In the genomic region with DNA sequence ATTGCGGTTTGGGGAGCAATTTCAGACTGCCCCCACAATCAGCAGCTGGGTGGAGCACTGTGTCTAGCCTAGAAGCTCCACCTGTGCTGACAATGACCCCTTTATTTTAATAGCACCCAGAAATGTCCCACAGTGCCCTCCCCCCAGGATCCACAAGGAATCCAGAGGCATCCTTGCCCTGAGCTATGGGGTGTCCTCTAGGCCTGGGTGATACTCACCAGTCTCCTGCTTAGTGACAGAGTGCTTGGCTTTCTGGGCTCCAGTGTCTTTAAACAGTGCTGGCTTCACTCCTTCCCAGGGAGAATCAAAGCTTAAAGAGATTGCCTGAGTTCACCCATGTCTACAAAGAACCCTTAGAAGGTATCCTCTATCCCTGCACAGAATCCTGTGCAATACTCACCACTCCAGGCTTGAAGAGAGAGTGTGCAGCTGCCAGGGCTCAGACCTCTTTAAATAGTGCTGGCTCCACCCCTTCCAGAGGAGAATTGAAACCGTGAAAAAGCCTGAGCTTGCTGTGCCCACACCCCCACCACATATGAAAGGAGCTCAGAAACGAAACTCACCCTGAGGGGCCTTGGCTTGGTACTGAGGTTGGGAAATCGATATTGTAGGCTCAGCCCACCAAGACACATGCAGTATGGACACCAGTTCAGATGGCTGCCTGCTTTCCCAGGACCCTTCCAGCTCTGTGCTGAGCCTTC, we compare ENCODE assay signal across 8 mouse cellular contexts. TPM values are rescaled to one million over a fixed set of nuclear protein-coding genes. Genes with fewer than 3 reads are reported as not detected.
DNase-seq lines count a peak whose midpoint lies in the region; ATAC-seq lines count a peak whose summit lies in the region.

A gene (minus strand): TSS at position 427 of the 701 bp plus-strand sequence.

- no peaks in the 10 kb centered on the region for H3K9me3 ChIP-seq in embryonic facial prominence, embryonic 12.5 days
- no peaks in the 10 kb centered on the region for H3K9me3 ChIP-seq in lung, embryonic 16.5 days (ENCODE audit: control insufficient read depth, low read length)

- peaks cover 8% of the 10 kb centered on the region; the same call in 1 of the 2 replicates for H3K4me1 ChIP-seq in embryonic facial prominence, embryonic 12.5 days
- 0 out of 2 replicates have a peak, but pooled peaks cover 2% of the 10 kb centered on the region for H3K4me1 ChIP-seq in lung, embryonic 16.5 days (replicated peaks; ENCODE audit: control insufficient read depth, insufficient read depth, low read length)

- H3K27me3 ChIP-seq in embryonic facial prominence, embryonic 12.5 days: no peaks in the 10 kb centered on the region
- H3K27me3 ChIP-seq in lung, embryonic 16.5 days (ENCODE audit: control insufficient read depth, insufficient read depth, low read depth, low read length): no peaks in the 10 kb centered on the region

- H3K36me3 ChIP-seq in embryonic facial prominence, embryonic 12.5 days: no peaks in the 10 kb centered on the region
- H3K36me3 ChIP-seq in lung, embryonic 16.5 days (ENCODE audit: control insufficient read depth, insufficient read depth, low read length): no peaks in the 10 kb centered on the region

- no peak within 1 kb of the TSS for H3K4me3 ChIP-seq in embryonic facial prominence, embryonic 12.5 days
- H3K4me3 ChIP-seq in lung, embryonic 16.5 days (ENCODE audit: low read length): no peak within 1 kb of the TSS

- no peak for DNase-seq in frontal cortex, postnatal 14 days (ENCODE audit: low spot score in 2 of 2)
- DNase-seq in 416B (ENCODE audit: low read depth): peak; percentile 62
- DNase-seq in left cerebral cortex, postnatal 25 days (ENCODE audit: low spot score in 2 of 2): no peak
- no peak for DNase-seq in adrenal gland, postnatal 25 days
- DNase-seq in adrenal gland, postnatal 14 days: no peak

- no peak within 1 kb of the TSS for H3K9ac ChIP-seq in embryonic facial prominence, embryonic 12.5 days
- H3K9ac ChIP-seq in lung, embryonic 16.5 days (ENCODE audit: low read length): no peak within 1 kb of the TSS

- H3K4me2 ChIP-seq in embryonic facial prominence, embryonic 12.5 days (replicated peaks): no peak within 1 kb of the TSS
- no peak within 1 kb of the TSS for H3K4me2 ChIP-seq in lung, embryonic 16.5 days (ENCODE audit: low read depth, low read length)

- WGBS in embryonic facial prominence, embryonic 12.5 days: 20% methylated on average over 4 of the region's 4 CpGs
- WGBS in lung, embryonic 16.5 days: 28% methylated on average over 4 of the region's 4 CpGs

- peak; percentile 72 for ATAC-seq in frontal cortex, adult (ENCODE audit: low TSS enrichment)
- ATAC-seq in embryonic facial prominence, embryonic 12.5 days (ENCODE audit: insufficient number of reproducible peaks, insufficient read depth, low FRiP score, low TSS enrichment): peak; percentile 69; the same call in 1 of the 2 replicates
- ATAC-seq in lung, embryonic 16.5 days (ENCODE audit: low read depth): peak; percentile 57

- intact Hi-C loops in left cerebral cortex, postnatal 25 days (cut with DNase I): no loop called here

- H3K27ac ChIP-seq in embryonic facial prominence, embryonic 12.5 days: no peak within 1 kb of the TSS
- H3K27ac ChIP-seq in lung, embryonic 16.5 days (ENCODE audit: low read length): no peak within 1 kb of the TSS

RNA-seq across cellular contexts. Expression of the gene that starts here (rescaled TPM):
- polyA plus RNA-seq in embryonic facial prominence, embryonic 12.5 days (2016; fragmentation: Nextera tagmentation; extraction: Ambion mirVana): 0.37 and 0.43 TPM in 2 replicates
- polyA plus RNA-seq in lung, embryonic 16.5 days (2015; fragmentation: Nextera tagmentation; extraction: Ambion mirVana): 0.33 and 0.45 TPM in 2 replicates
- total RNA-seq in left cerebral cortex, postnatal 25 days (2021): 1 to 10 TPM in 1 of 2 experiments, under 1 TPM in 1; 0.73 to 1.1 TPM
- total RNA-seq in adrenal gland, postnatal 25 days (2021): 2.0 and 2.8 TPM in 2 replicates
- total RNA-seq in adrenal gland, postnatal 14 days (2021): 1.5 and 4.1 TPM in 2 replicates

Comparison
In these comparisons a context has a peak if more than half of its experiments do, and no peak if none do; other contexts are left out.
1. Peak in ATAC-seq in embryonic facial prominence, embryonic 12.5 days; RNA of the gene not detected or under 1 TPM.
2. Peak in ATAC-seq in lung, embryonic 16.5 days; RNA of the gene not detected or under 1 TPM.